Mouse (Mus musculus) layer of hippocampus, adult 11-12 months (tissue): Measurements from ENCODE around the gene Cib2.
A peak's percentile ranks its signal among the peaks of the same experiment; 100 is the strongest.
"Not testable (repeated sequence)": the region's sequence is repeated elsewhere in the genome, so short reads cannot be mapped to it uniquely, and the experiment has no call there.

Experiments
- DNase-seq: peaks from one replicate; pipeline ENCODE4 v3.0.0; 2022; ENCODE audit warnings: low spot score

The Cib2 gene

DNA sequence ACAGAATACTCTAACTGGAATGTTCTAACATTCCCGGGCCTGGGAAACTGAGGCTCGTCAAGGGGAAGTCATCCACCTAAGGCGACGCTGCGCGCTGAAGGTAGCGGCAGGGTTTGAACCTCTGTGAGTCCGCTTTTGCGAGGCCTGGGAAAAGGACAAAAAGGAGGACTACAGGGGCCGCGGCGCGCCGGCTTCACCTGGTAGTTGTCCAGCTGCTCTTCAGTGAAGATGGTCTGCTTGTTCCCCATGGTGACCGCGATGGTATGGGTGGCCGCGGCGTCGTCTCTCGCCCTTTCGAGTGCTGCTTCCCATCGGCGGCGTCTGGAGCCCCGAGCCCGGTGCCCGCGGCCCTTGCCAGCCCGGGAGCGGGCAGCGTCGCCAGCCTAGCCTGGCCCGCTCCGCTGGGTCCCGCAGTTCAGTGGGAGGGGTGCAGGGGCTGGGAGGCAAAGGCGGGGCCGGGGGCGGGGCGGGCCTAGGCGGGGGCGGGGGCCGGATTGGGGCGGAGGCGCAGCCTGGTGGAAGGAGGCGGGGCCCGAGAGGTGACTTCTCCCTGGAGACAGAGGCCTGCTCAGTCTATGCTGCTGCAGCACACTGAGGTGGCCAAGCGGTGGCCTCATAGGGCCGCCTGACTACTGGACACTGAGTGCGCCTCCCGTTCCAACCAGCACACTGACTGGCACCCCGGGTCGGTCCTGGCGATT is at the start of gene Cib2:
Gene Cib2 (minus strand): TSS at position 448 of the 701 bp plus-strand sequence.
- peak; percentile 77 for DNase-seq

- peak; percentile 50 for DNase-seq
Measured at GRCm38 (mm10) chr9:54604886-54605285, 44.9 kb upstream of the Cib2 start.

DNA sequence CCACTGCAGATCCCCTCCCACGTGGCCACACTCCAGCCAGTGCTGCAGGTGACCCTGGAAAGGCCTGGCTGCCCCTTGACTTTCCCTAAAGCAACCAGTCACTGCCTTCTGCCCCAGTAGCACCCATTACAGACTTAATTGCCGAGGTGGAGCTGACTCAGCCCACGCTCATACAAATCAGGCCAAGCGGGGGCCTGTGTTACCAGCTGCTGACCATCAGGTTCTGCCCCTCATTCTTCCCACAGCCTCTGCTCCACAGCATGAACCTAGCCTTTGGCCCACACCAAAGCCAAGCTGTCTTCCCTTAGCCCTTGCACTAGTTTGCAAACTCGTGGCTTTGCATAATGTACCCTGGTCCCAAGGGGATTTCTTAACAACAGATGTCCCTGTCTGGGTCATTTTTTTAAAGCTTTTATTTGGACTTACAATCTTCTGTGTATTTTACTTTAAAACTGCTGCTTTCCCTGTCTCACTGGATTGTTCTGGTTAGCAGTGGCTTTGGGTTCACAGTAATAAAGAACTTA is 44.2 kb upstream of the Cib2 start:
- DNase-seq: no peak

- no peak for DNase-seq
Measured at GRCm38 (mm10) chr9:54602916-54603315, 42.9 kb upstream of the Cib2 start.

DNA sequence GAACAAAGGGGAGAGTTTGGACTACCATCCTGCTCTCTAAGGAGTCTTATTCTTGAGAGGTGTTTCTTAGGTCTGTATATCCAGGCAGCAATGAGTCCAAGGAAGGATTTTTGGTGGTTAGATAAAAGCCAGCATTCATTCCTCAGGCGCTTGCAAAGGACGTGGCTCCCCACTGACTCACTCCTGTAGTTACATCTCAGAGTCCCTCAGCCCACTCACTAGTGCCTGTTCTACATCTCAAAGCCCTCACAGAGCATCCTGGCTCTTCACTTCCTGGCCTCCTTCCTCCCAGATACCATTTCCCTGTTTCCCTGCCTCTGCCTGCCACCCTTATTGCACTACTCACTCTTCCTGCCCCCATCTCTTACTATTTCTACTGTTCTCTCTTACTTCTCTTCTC is 42.4 kb upstream of the Cib2 start:
- no peak for DNase-seq

DNA sequence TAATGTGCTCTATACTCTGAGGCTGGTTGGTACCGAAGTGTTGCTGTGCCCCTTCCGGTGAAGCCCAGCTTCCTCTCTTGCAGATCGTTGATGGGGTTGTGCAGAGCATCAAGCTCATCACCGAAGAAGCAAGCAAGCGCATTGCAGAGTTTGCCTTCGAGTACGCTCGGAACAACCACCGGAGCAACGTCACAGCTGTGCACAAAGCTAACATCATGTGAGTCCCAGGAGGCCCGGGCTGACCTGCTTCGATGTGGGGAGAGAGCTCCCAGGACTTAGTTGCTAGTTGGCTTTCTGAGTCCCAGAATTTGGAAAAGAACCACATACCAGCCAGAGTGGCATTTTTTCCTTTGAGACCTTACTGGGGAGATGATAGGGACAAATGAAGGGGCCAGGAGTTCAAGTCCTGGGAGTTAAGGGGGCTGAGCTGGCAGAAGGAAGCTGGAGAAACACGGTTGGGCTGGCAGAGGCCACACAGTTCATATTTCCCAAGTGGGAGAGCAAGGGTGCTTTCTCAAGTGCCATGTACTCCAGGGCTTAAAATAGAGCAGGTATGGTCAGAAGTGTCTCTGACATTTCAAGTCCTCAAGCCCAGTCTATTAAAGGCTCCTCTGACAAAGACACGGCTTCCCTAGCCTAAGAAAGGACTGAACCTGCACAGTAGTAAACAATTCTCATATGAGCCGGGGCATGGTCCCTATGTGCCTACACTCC is 36.9 kb upstream of the Cib2 start:
- no peak for DNase-seq

DNA sequence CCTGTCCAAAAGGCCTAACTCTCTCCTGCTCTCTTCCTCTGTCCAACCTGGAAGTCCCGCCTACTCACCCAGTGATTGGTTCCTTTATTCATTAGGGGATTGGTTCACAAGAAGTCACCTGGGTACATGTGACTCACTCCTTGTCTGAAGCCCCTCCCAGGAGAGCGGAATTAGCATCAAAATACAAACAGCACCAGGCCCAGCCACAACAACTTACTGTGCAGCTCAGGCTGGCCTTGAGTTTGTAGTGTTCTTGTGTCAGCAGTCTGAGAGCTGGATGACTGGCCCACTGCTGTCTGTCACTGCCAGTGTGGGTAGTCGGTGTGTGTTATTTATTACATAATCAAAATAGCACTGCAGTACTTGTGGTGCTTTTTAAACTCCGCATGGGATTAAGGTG is 33.6 kb upstream of the Cib2 start:
- not testable (repeated sequence) for DNase-seq

GRCm38 (mm10) chr9:54587863-54588262 is 27.8 kb upstream of the Cib2 start:
- DNase-seq: no peak

- DNase-seq: peak; percentile 97
Measured at GRCm38 (mm10) chr9:54586199-54587061, 26.4 kb upstream of the Cib2 start, which contains the start of gene Idh3a. Gene Idh3a (plus strand): TSS chr9:54586334.

DNA sequence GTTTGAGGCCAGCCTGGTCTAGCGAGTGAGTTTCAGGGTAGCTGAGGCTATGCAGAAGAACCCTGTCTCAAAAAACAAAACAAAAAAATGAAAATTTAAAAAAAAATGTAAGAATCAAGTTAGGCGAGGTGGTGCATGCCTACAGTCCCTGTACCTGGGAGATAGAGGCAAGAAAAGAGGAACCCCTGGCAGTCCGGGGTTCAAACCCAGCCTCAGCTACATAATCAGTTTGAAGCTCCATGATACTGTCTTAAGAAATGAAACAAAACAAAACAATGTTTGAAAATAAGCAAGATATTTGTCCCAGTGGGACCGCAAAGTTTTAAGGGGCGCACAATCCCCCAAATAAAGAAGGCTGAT is 25.8 kb upstream of the Cib2 start:
- DNase-seq: no peak

GRCm38 (mm10) chr9:54584127-54584526 is 24.1 kb upstream of the Cib2 start:
- DNase-seq: not testable (repeated sequence)

DNA sequence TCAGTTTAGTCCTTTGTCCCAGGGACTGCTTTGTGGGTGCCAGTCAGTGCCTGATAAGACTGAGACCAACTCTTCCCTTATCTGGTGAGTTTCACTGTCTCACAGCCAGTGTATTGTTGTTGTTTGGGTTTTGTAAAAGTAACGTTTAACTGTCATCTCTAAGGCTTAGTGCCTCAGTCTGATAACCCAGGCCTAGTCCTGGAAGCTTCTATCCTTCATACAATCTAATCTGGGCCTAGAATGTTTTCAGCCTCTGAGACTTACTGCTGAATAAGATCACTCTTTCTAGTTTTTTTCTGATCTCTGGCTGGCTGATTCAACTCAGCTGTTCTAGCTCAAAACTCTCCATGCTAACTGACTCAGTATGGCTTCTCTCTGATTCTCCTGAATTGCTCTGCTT is 23.7 kb upstream of the Cib2 start:
- DNase-seq: no peak

GRCm38 (mm10) chr9:54571130-54571839 is 11.3 kb upstream of the Cib2 start:
- DNase-seq: no peak

DNA sequence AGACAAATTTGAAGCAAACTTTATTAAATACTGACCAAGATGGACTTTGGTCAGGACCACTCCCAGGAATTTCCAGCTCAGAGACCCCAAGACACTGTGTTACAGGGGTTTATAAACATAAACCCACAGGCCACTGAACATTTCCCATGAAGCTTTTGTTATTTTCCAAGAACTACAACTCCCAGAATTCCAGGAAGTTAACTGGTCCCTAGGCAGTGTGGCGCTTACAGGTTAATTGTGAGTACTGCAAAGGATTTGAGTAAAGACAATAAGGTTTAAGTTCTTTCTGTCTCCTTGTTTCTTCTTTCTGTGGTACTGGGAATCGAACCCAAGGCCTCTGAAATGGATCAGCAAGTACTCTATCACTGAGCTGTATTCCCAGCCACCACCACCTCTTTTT is 8.7 kb upstream of the Cib2 start:
- DNase-seq: no peak

- DNase-seq: no peak
Measured at GRCm38 (mm10) chr9:54566958-54567357, 6.9 kb upstream of the Cib2 start.

- DNase-seq: no peak
Measured at GRCm38 (mm10) chr9:54560831-54561601, 998 bp upstream of the Cib2 start.

GRCm38 (mm10) chr9:54558731-54559130 is 1.3 kb downstream of the Cib2 start:
- no peak for DNase-seq

DNA sequence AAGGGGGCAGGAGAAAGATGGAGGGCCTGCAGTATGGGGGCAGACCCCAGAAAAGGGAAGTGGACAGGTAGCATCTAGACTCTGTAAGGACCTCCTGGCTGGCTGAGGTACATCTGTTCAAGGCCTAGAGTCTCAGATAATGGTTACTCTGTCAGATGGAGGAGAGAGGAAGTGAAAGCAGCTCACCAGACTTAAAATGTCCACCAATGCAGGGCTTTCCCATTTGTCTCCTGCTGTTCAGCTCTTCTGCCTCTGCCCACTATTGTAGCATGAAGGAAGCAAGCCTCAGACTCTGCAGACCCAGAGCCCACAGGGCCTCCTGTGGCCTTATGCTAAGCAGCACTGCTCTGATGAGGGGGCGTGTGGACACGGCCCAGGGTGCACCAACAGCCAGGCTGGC is 5.0 kb downstream of the Cib2 start:
- DNase-seq: no peak

- DNase-seq: peak; percentile 43
Measured at GRCm38 (mm10) chr9:54552409-54552808, 7.6 kb downstream of the Cib2 start.

- no peak for DNase-seq
Measured at GRCm38 (mm10) chr9:54549433-54549832, 10.6 kb downstream of the Cib2 start.

GRCm38 (mm10) chr9:54547536-54547935 is 12.5 kb downstream of the Cib2 start:
- peak; percentile 60 for DNase-seq
